Mouse (Mus musculus) liver, embryonic 12.5 days (tissue): ENCODE results near the gene Sfxn5. TPM values are rescaled to one million over a fixed set of nuclear protein-coding genes. Genes with fewer than 3 reads are reported as not detected.

ENCODE experiments used
- ATAC-seq: fragments of 200-750 bp; cut with Nextera tagmentation; 2 replicates; pipeline ENCODE4 v1.8.0; 2017; ENCODE audit warnings: moderate number of reproducible peaks, mild to moderate bottlenecking, moderate library complexity
- H3K27ac ChIP-seq: fragments of 300-500 bp; sonication (generic); 2 replicates; pipeline ENCODE4 v1.5.1; 2016; ENCODE audit warnings: mild to moderate bottlenecking
- H3K27me3 ChIP-seq: fragments of 300-500 bp; sonication (generic); replicated peaks from 2 replicates; pipeline ENCODE4 v1.6.1; 2016; ENCODE audit warnings: mild to moderate bottlenecking, moderate library complexity
- H3K36me3 ChIP-seq: fragments of 300-500 bp; sonication (generic); 2 replicates; pipeline ENCODE4 v1.6.1; 2016; ENCODE audit warnings: mild to moderate bottlenecking, moderate library complexity
- H3K4me1 ChIP-seq: fragments of 300-500 bp; sonication (generic); 2 replicates; pipeline ENCODE4 v1.6.1; 2016
- H3K4me2 ChIP-seq: fragments of 300-500 bp; sonication (generic); 2 replicates; pipeline ENCODE4 v1.6.1; 2016; ENCODE audit warnings: mild to moderate bottlenecking, moderate library complexity
- H3K4me3 ChIP-seq: fragments of 300-500 bp; sonication (generic); 2 replicates; pipeline ENCODE4 v1.5.1; 2016; ENCODE audit warnings: mild to moderate bottlenecking, moderate library complexity
- H3K9ac ChIP-seq: fragments of 300-500 bp; sonication (generic); 2 replicates; pipeline ENCODE4 v1.6.1; 2016; ENCODE audit warnings: mild to moderate bottlenecking, moderate library complexity
- H3K9me3 ChIP-seq: fragments of 300-500 bp; sonication (generic); replicated peaks from 2 replicates; pipeline ENCODE4 v1.6.1; 2016; ENCODE audit warnings: mild to moderate bottlenecking, moderate library complexity
- WGBS: fragments of 180-500 bp; shearing (Covaris S2); methylation state at CpG from one replicate; pipeline ENCODE4 v1.1.7; 2016; ENCODE audit not compliant: insufficient replicate concordance; 5-methylcytosine and 5-hydroxymethylcytosine counted together
- polyA plus RNA-seq: library from polyadenylated mRNA; unstranded; fragments of >200 nt; fragmentation: Nextera tagmentation; extraction: Ambion mirVana; gene quantifications from 2 replicates; pipeline ENCODE4 v1.2.1, GENCODE M21; 2016

Gene Sfxn5
- 2.6 and 3.1 TPM in 2 replicates for polyA plus RNA-seq

DNA sequence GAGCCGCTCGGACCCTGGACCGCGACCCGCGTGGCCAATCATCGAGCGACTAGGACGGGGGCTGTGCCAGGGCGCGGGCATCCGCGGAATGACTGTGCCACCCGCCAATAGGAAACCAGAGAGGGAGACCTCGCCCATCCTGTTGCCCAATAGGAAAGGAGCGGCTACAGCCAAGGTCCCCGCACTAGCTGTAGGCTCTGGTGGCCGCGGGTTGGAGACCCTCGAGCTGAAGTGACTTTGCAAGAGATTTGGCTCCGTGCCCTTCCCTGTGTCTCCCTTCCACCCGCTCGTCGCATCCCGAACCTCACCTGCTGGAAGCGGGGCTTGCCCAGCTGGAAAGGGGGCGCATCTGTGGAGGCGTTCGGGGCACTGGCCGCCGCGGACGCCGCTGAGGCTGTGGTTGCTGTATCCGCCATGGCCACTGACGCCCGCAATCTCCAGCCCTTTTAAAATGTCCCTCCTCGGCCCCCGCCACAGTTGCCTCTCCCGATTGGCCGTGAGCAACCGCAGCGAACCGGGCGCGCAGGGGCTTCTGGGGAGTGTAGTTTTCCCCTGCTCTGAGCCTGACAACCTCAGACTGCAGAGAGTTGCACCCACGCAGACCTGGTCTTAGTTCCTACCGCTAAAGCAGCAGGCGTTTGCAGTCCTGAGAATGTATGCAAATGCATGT, at the start of gene Sfxn5:
TSS of gene Sfxn5 (minus strand) at position 423 of the 670 bp plus-strand sequence.
- Histone ChIP-seq H3K36me3 (no peaks in the 10 kb centered on the region), H3K4me3 (peak within 1 kb of the TSS; percentile 62), H3K27ac (peak within 1 kb of the TSS; percentile 71), H3K4me1 (peaks cover 15% of the 10 kb centered on the region), H3K9me3 (no peaks in the 10 kb centered on the region), H3K9ac (peak within 1 kb of the TSS; percentile 67), H3K27me3 (peaks cover 56% of the 10 kb centered on the region), H3K4me2 (peak within 1 kb of the TSS; percentile 89)
- peak; percentile 95 for ATAC-seq
- WGBS, result under 1% methylated on average over 49 of the region's 49 CpGs

DNA sequence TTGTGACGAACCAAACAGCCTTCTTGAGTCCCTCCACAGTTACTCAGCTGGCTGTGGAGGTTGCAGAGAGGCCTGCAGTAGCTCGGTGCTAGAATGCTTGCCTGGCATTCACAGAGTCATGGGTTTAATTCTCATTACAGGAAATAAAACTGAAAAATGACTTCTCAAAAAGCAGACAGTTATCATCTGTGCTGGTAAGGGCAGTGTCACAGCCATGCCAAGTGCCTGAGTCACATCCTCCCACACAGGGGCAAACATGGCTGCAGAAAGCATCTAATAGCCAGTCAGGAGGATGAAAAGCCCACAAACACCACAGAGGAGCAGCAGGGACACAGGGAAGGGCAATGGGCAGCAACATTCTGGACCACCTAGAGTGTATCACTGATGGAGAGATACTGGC, 49.6 kb upstream of the Sfxn5 start:
- Histone ChIP-seq H3K36me3 (no peaks in the 10 kb centered on the region), H3K27me3 (peaks cover 14% of the 10 kb centered on the region; the same call in 1 of the 2 replicates), H3K9ac (no peak overlapping the region), H3K27ac (no peak overlapping the region), H3K4me2 (no peak overlapping the region), H3K9me3 (no peaks in the 10 kb centered on the region), H3K4me3 (no peak overlapping the region), H3K4me1 (peaks cover 40% of the 10 kb centered on the region)
- no peak for ATAC-seq
- WGBS, result 60% methylated on average over 2 of the region's 2 CpGs

DNA sequence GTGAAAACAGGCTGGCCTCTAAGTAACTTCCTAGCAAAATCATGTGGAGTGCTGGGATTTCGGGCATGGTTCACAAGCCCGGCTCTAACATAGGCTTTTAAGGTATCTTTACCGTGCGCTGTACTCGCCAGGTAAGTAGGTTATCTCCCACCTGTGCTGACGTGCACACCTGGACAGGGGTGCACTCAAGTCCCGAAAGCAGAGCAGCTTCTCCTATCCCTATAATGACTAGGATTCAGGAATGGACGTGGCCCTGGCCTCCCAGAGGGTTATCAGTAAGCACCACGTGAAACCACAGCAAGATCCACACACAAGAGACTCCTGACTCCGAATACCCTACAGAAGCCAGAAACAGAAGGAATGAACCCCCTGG, 48.4 kb upstream of the Sfxn5 start:
- H3K4me3 ChIP-seq, result no peak overlapping the region
- no peaks in the 10 kb centered on the region for H3K9me3 ChIP-seq
- no peaks in the 10 kb centered on the region for H3K36me3 ChIP-seq
- H3K27ac ChIP-seq, result no peak overlapping the region
- H3K4me1 ChIP-seq, result peaks cover 50% of the 10 kb centered on the region
- H3K4me2 ChIP-seq, result peak overlapping the region; percentile 71
- WGBS, result 50% methylated on average over 10 of the region's 10 CpGs
- H3K9ac ChIP-seq, result no peak overlapping the region
- no peak for ATAC-seq
- H3K27me3 ChIP-seq, result peaks cover 11% of the 10 kb centered on the region; the same call in 1 of the 2 replicates

DNA sequence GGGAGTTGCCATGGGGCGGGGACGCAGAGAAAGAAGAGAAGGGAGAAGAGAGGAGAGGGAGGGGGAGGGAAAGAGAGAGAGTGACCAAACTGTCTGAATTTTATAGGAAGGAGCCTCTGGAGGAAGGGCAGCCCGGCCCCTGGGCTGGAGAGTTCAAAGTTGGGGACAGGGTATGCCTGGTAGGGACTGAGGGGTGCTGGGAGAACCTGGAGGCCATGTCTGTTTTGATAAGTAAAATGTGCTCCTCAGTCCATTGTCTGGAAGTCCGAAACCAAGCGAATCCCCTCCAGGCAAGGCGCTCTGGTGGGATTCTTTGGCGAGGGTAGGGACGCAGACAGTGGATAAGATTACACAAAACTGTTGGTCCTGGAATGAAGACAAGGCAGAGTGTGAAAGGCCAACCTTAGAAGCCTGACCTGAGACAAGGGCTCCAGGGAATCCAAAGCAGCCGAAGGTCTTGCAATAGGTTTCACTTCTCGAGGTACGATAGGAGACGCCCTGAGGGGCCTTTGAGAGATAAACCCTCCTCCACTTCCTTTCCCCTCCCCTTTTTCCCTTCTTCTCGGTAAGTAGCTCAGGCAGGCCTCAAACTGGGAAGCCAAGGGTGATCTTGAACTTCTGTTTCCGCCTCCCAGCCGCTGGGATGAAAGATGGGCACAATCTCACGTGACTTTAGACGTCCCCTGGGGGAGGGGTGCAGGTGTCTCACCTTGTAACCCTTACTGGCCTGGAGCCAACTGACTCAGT, 47.9 kb upstream of the Sfxn5 start:
- H3K9me3 ChIP-seq, result no peaks in the 10 kb centered on the region
- H3K27ac ChIP-seq, result no peak overlapping the region
- WGBS, result 9% methylated on average over 17 of the region's 17 CpGs
- peak; percentile 38 for ATAC-seq
- peak overlapping the region; percentile 71 for H3K4me2 ChIP-seq
- H3K4me1 ChIP-seq, result peaks cover 55% of the 10 kb centered on the region
- H3K9ac ChIP-seq, result peak overlapping the region; percentile 35; the same call in 1 of the 2 replicates
- H3K4me3 ChIP-seq, result peak overlapping the region; percentile 43
- H3K27me3 ChIP-seq, result peaks cover 6% of the 10 kb centered on the region; the same call in 1 of the 2 replicates
- no peaks in the 10 kb centered on the region for H3K36me3 ChIP-seq

DNA sequence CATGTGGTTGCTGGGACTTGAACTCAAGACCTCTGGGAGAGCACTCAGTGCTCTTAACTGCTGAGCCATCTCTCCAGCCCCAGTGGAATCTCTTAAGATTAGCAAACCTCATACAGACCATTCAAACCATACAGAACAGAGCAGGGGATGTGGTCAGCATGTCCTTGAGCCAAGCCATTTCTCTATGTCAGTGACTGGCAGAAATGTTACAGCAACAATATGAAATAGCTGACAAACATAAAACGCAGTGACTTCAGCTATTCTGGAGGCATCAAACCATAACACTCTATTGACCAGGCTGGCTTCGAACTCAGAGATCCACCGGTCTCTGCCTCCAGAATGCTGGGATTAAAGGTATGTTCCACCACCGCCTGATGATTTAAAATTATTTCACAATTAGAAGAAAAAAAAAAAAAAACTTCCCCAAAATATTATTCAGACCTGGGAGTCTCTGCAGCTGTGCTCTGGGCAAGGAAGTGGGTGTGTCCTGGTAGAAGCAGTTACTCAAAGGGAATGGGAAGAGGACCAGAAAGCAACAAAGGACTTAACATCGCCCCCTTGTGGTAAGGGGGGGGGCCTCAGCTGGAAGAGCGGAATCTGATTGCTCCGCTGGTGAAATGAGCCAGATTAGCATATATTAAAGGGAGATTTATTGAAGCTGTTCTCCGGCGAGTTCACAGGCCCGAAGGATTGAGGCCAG, 47.1 kb upstream of the Sfxn5 start:
- peak; percentile 44; the same call in 1 of the 2 replicates for ATAC-seq
- H3K27me3 ChIP-seq, result no peaks in the 10 kb centered on the region
- H3K9me3 ChIP-seq, result no peaks in the 10 kb centered on the region
- H3K4me1 ChIP-seq, result peaks cover 57% of the 10 kb centered on the region
- H3K27ac ChIP-seq, result no peak overlapping the region
- peak overlapping the region; percentile 43 for H3K4me3 ChIP-seq
- peak overlapping the region; percentile 35; the same call in 1 of the 2 replicates for H3K9ac ChIP-seq
- WGBS, result 25% methylated on average over 10 of the region's 10 CpGs
- peak overlapping the region; percentile 71 for H3K4me2 ChIP-seq
- no peaks in the 10 kb centered on the region for H3K36me3 ChIP-seq

DNA sequence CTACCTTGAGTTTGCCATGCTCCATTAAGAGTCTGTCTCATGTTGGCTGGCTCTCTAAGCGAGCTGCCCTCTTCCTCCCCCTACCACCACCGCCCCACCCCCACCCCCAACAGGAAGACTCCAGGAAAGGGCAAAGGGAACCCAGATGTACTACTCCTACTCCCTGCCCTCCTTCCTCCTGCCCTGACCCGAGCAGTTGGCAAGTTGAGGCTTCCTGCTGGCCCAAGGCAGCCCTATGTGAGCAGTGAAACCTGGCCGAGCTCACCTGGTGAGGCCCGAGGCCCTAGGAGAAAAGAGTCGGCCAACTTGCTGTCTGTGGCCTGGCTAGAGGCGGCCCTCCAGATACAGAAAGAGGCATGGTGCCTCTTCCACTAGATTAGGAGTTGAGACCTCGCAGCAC, 45.4 kb upstream of the Sfxn5 start:
- no peak for ATAC-seq
- Histone ChIP-seq H3K36me3 (no peaks in the 10 kb centered on the region), H3K27ac (no peak overlapping the region), H3K9me3 (no peaks in the 10 kb centered on the region), H3K4me1 (peaks cover 72% of the 10 kb centered on the region), H3K4me2 (peak overlapping the region; percentile 15; the same call in 1 of the 2 replicates), H3K27me3 (peaks cover 6% of the 10 kb centered on the region), H3K9ac (no peak overlapping the region; the same call in 1 of the 2 replicates), H3K4me3 (no peak overlapping the region)
- 37% methylated on average over 8 of the region's 8 CpGs for whole genome bisulfite sequencing

DNA sequence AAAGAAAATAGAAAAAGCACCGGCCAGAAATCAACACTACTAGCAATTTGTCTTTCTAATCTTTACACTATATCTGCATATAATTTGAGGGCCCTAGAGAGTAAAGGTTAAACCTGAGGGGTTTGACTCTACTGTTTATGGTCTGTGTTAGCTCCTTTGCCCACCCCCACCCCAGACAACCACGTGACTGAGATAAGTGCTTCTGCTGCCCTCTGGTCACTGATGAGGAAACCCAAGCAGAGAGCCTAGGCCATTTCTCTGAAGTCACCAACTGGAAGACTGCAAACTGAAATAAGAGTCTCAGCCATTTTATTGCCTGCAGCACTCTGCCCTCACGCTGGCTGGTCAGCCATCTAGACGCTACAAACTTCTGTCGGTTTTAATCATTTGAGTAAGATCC, 44.7 kb upstream of the Sfxn5 start:
- no peak for ATAC-seq
- Histone ChIP-seq H3K4me2 (0 out of 2 replicates have a peak overlapping the region, but pooled peaks have one; percentile 6), H3K27ac (no peak overlapping the region), H3K4me1 (peaks cover 73% of the 10 kb centered on the region), H3K9me3 (no peaks in the 10 kb centered on the region), H3K9ac (no peak overlapping the region), H3K36me3 (no peaks in the 10 kb centered on the region), H3K27me3 (peaks cover 14% of the 10 kb centered on the region), H3K4me3 (no peak overlapping the region)
- 38% methylated on average over 5 of the region's 5 CpGs for WGBS

- no peak overlapping the region for H3K27ac ChIP-seq
These were observed 44.0 kb upstream of the Sfxn5 start for GRCm38 (mm10) chr6:85377066-85377734.

GRCm38 (mm10) chr6:85374734-85375114, 41.5 kb upstream of the Sfxn5 start:
- Histone ChIP-seq H3K9ac (no peak overlapping the region), H3K4me2 (peak overlapping the region; percentile 99), H3K36me3 (no peaks in the 10 kb centered on the region), H3K27ac (no peak overlapping the region), H3K4me1 (peaks cover 51% of the 10 kb centered on the region), H3K9me3 (no peaks in the 10 kb centered on the region), H3K4me3 (peak overlapping the region; percentile 66), H3K27me3 (peaks cover 28% of the 10 kb centered on the region)
- under 1% methylated on average over 19 of the region's 19 CpGs for WGBS
- ATAC-seq, result peak; percentile 94

More at GRCm38 (mm10) chr6:85377066-85377734, 44.0 kb upstream of the Sfxn5 start:
- ATAC-seq, result 0 out of 2 replicates have a peak, but pooled peaks have one; percentile 9
- H3K4me2 ChIP-seq, result peak overlapping the region; percentile 27
- H3K27me3 ChIP-seq, result peaks cover 20% of the 10 kb centered on the region
- H3K9me3 ChIP-seq, result no peaks in the 10 kb centered on the region
- no peak overlapping the region for H3K9ac ChIP-seq
- no peak overlapping the region for H3K4me3 ChIP-seq
- H3K36me3 ChIP-seq, result no peaks in the 10 kb centered on the region
- 45% methylated on average over 4 of the region's 4 CpGs for WGBS
- peaks cover 72% of the 10 kb centered on the region for H3K4me1 ChIP-seq

GRCm38 (mm10) chr6:85373951-85374733, 40.9 kb upstream of the Sfxn5 start, which contains the start of gene Rab11fip5:
TSS of gene Rab11fip5 (minus strand) at chr6:85374634.
- Histone ChIP-seq H3K9ac (peak within 1 kb of the TSS; percentile 74), H3K4me1 (peaks cover 55% of the 10 kb centered on the region), H3K27ac (no peak within 1 kb of the TSS), H3K36me3 (no peaks in the 10 kb centered on the region), H3K4me3 (peak within 1 kb of the TSS; percentile 66), H3K27me3 (peaks cover 28% of the 10 kb centered on the region), H3K9me3 (no peaks in the 10 kb centered on the region), H3K4me2 (peak within 1 kb of the TSS; percentile 99)
- 5% methylated on average over 80 of the region's 80 CpGs for WGBS
- ATAC-seq, result peak; percentile 1; the same call in 1 of the 2 replicates
